Mouse (Mus musculus) liver, embryonic 13.5 days (tissue): ENCODE measurements around the gene Pomc. TPM values are rescaled to one million over a fixed set of nuclear protein-coding genes. Genes with fewer than 3 reads are reported as not detected.

Experiments
- ATAC-seq: fragments of 200-750 bp; cut with Nextera tagmentation; 2 replicates; pipeline ENCODE4 v1.8.0; 2017; ENCODE audit warnings: low read depth, mild to moderate bottlenecking, moderate number of reproducible peaks, moderate library complexity
- DNase-seq: peaks from one replicate; pipeline ENCODE4 v3.0.0; 2022
- H3K27ac ChIP-seq: fragments of 300-500 bp; sonication (generic); 2 replicates; pipeline ENCODE4 v1.5.1; 2015; ENCODE audit warnings: moderate library complexity, mild to moderate bottlenecking, inconsistent platforms
- H3K27me3 ChIP-seq: fragments of 300-500 bp; sonication (generic); 2 replicates; pipeline ENCODE4 v1.6.1; 2015; ENCODE audit warnings: mild to moderate bottlenecking, inconsistent platforms
- H3K36me3 ChIP-seq: fragments of 300-500 bp; sonication (generic); 2 replicates; pipeline ENCODE4 v1.6.1; 2015; ENCODE audit warnings: mild to moderate bottlenecking, inconsistent platforms
- H3K4me1 ChIP-seq: fragments of 300-500 bp; sonication (generic); replicated peaks from 2 replicates; pipeline ENCODE4 v1.6.1; 2015; ENCODE audit warnings: inconsistent platforms
- H3K4me2 ChIP-seq: fragments of 300-500 bp; sonication (generic); 2 replicates; pipeline ENCODE4 v1.6.1; 2015; ENCODE audit warnings: inconsistent platforms, mild to moderate bottlenecking, moderate library complexity
- H3K4me3 ChIP-seq: fragments of 300-500 bp; sonication (generic); replicated peaks from 2 replicates; pipeline ENCODE4 v1.5.1; 2015; ENCODE audit warnings: mild to moderate bottlenecking, inconsistent platforms
- H3K9ac ChIP-seq: fragments of 300-500 bp; sonication (generic); 2 replicates; pipeline ENCODE4 v1.6.1; 2015; ENCODE audit warnings: mild to moderate bottlenecking, inconsistent platforms
- H3K9me3 ChIP-seq: fragments of 300-500 bp; sonication (generic); replicated peaks from 2 replicates; pipeline ENCODE4 v1.6.1; 2016; ENCODE audit warnings: inconsistent platforms
- WGBS: fragments of 180-500 bp; shearing (Covaris S2); methylation state at CpG from one replicate; pipeline ENCODE4 v1.1.7; 2015; ENCODE audit not compliant: insufficient replicate concordance; 5-methylcytosine and 5-hydroxymethylcytosine counted together
- polyA plus RNA-seq: library from polyadenylated mRNA; unstranded; fragments of >200 nt; fragmentation: Nextera tagmentation; extraction: Ambion mirVana; gene quantifications from 2 replicates; pipeline ENCODE4 v1.2.1, GENCODE M21; 2015

Pomc gene
- polyA plus RNA-seq, 1 experiment from 2014 or later: 0.60 TPM

- H3K4me3 ChIP-seq: no peak overlapping the region
- no peak overlapping the region for H3K27ac ChIP-seq
- no peak overlapping the region for H3K4me2 ChIP-seq
- H3K36me3 ChIP-seq: no peaks in the 10 kb centered on the region
- H3K4me1 ChIP-seq: no peaks in the 10 kb centered on the region
- 43% methylated on average over 4 of the region's 4 CpGs for WGBS
- H3K9me3 ChIP-seq: no peaks in the 10 kb centered on the region
- DNase-seq (no peak), ATAC-seq (no peak)
- no peak overlapping the region for H3K9ac ChIP-seq
- no peaks in the 10 kb centered on the region for H3K27me3 ChIP-seq
Observed at GRCm38 (mm10) chr12:4007181-4007580, 52.4 kb downstream of the Pomc start.

GRCm38 (mm10) chr12:4007766-4008165, 53.0 kb downstream of the Pomc start:
- ATAC-seq: no peak
- no peaks in the 10 kb centered on the region for H3K27me3 ChIP-seq

GRCm38 (mm10) chr12:4008731-4009130, 54.0 kb downstream of the Pomc start:
- DNase-seq (no peak), ATAC-seq (no peak)
- Histone ChIP-seq H3K9me3 (no peaks in the 10 kb centered on the region), H3K4me1 (no peaks in the 10 kb centered on the region), H3K27me3 (no peaks in the 10 kb centered on the region), H3K27ac (no peak overlapping the region), H3K4me3 (no peak overlapping the region), H3K9ac (no peak overlapping the region), H3K36me3 (no peaks in the 10 kb centered on the region), H3K4me2 (no peak overlapping the region)
- 76% methylated on average over 12 of the region's 12 CpGs for WGBS

More at GRCm38 (mm10) chr12:4007766-4008165, 53.0 kb downstream of the Pomc start:
- H3K9me3 ChIP-seq: no peaks in the 10 kb centered on the region
- no peak overlapping the region for H3K4me3 ChIP-seq
- no peak overlapping the region for H3K27ac ChIP-seq
- H3K36me3 ChIP-seq: no peaks in the 10 kb centered on the region
- no peak overlapping the region for H3K9ac ChIP-seq
- no peaks in the 10 kb centered on the region for H3K4me1 ChIP-seq
- DNase-seq: no peak
- 37% methylated on average over 4 of the region's 4 CpGs for WGBS
- no peak overlapping the region for H3K4me2 ChIP-seq

Other genes starting within 250 kb of the Pomc start
- 29.6 and 33.7 TPM in 2 replicates for gene Dnmt3a, start 148.9 kb upstream of the Pomc start, polyA plus RNA-seq
- 0.13 TPM in 2 replicates for gene Efr3b, start 84.0 kb downstream of the Pomc start, polyA plus RNA-seq
- 2.0 and 2.5 TPM in 2 replicates for gene Dnajc27, start 127.6 kb downstream of the Pomc start, polyA plus RNA-seq
- gene Adcy3, start 178.2 kb downstream of the Pomc start, polyA plus RNA-seq: 0.81 and 0.82 TPM in 2 replicates